In genomic region chrX:57401388-57401787, GRCm38 (mm10) we compare ENCODE assay signal across 38 mouse cellular contexts. TPM values are rescaled to one million over a fixed set of nuclear protein-coding genes. Genes with fewer than 3 reads are reported as not detected.
"Had no signal": no experiment of that assay in that cellular context is flagged by ENCODE, and none has a peak within 500 bp of the region (broad histone marks: within the 10 kb centered on the region; RNA-seq: fewer than 3 reads in every experiment).

No protein-coding gene starts in this region.

- H3K4me2 ChIP-seq: heart, embryonic 11.5 days; heart, embryonic 13.5 days; heart, embryonic 15.5 days; hindbrain, embryonic 14.5 days; intestine, embryonic 15.5 days; kidney, embryonic 15.5 days; limb, embryonic 12.5 days; liver, embryonic 11.5 days had no signal

- H3K36me3 ChIP-seq: heart, embryonic 13.5 days; heart, embryonic 15.5 days; intestine, embryonic 15.5 days; kidney, embryonic 15.5 days; limb, embryonic 10.5 days; limb, embryonic 12.5 days had no signal

- H3K9me3 ChIP-seq: heart, embryonic 13.5 days; heart, embryonic 15.5 days; intestine, embryonic 15.5 days; kidney, embryonic 15.5 days; limb, embryonic 10.5 days; limb, embryonic 12.5 days had no signal

- DNase-seq: gastrocnemius, postnatal 14 days; gastrocnemius, postnatal 36 days; heart, adult 18-20 months; heart, postnatal 14 days; heart, postnatal 36 days; kidney, adult 2 months; kidney, adult 9 months; kidney, postnatal 10 days; kidney, postnatal 25 days; kidney, postnatal 4 days; liver had no signal

- H3K9ac ChIP-seq: heart, embryonic 13.5 days; heart, embryonic 15.5 days; hindbrain, embryonic 14.5 days; intestine, embryonic 15.5 days; kidney, embryonic 15.5 days; limb, embryonic 12.5 days; liver, embryonic 14.5 days had no signal

- H3K4me3 ChIP-seq: heart, embryonic 13.5 days; heart, embryonic 15.5 days; intestine, embryonic 15.5 days; kidney, embryonic 15.5 days; layer of hippocampus, adult 2 months; left cerebral cortex, adult 2 months; limb, embryonic 10.5 days; limb, embryonic 12.5 days had no signal

- ATAC-seq: hindbrain, embryonic 16.5 days; inflammation-experienced regulatory T-cells, adult 6 months; intestine, embryonic 15.5 days; intestine, postnatal 0 days had no signal

- H3K27ac ChIP-seq: heart, embryonic 13.5 days; heart, embryonic 15.5 days; hindbrain, embryonic 14.5 days; intestine, embryonic 15.5 days; kidney, embryonic 15.5 days; layer of hippocampus, adult 2 months; left cerebral cortex, adult 2 months; limb, embryonic 10.5 days; limb, embryonic 12.5 days; liver, embryonic 14.5 days had no signal

- H3K27me3 ChIP-seq: heart, embryonic 13.5 days; heart, embryonic 15.5 days; intestine, embryonic 15.5 days; kidney, embryonic 15.5 days; limb, embryonic 12.5 days had no signal

- H3K4me1 ChIP-seq: heart, embryonic 13.5 days; heart, embryonic 15.5 days; intestine, embryonic 15.5 days; kidney, embryonic 15.5 days; limb, embryonic 10.5 days; limb, embryonic 12.5 days had no signal

RNA-seq across cellular contexts. Expression of gene Gm364, which starts 7.6 kb away (rescaled TPM):
- total RNA-seq: gastrocnemius, adult 18-20 months; gastrocnemius, adult 8-10 months; gastrocnemius, postnatal 14 days; gastrocnemius, postnatal 36 days; heart, adult 18-20 months; heart, postnatal 14 days; heart, postnatal 36 days; hematopoietic stem cell, adult 5-6 weeks; layer of hippocampus, adult 2 months; layer of hippocampus, postnatal 10 days; layer of hippocampus, postnatal 25 days; left cerebral cortex, adult 2 months; left cerebral cortex, postnatal 14 days; left cerebral cortex, postnatal 36 days had no signal
- polyA plus RNA-seq: gonadal fat pad, adult 2 months; heart, embryonic 11.5 days; heart, embryonic 13.5 days; heart, embryonic 15.5 days; heart, postnatal 0 days; hindbrain, embryonic 11.5 days; hindbrain, embryonic 14.5 days; hindbrain, embryonic 16.5 days; inflammation-experienced regulatory T-cells, adult 6 months; intestine, embryonic 15.5 days; intestine, postnatal 0 days; kidney, adult 2 months; kidney, embryonic 15.5 days; limb, embryonic 12.5 days; limb, embryonic 14.5 days; liver, embryonic 11.5 days; liver, embryonic 14.5 days; liver, embryonic 16.5 days had no signal
